Mouse (Mus musculus) spleen, adult 2 months (tissue): ENCODE measurements around the gene Nrm. TPM values are rescaled to one million over a fixed set of nuclear protein-coding genes. Genes with fewer than 3 reads are reported as not detected.
A peak's percentile ranks its signal among the peaks of the same experiment; 100 is the strongest.

Experiments used
- DNase-seq, 2 experiments: peaks; one replicate each; pipeline versions ENCODE4 v3.0.0 to v3.0.0-alpha.2; 2012 to 2021; ENCODE audit warnings: low spot score in 2 of 2, low read depth in 1 of 2
- H3K27ac ChIP-seq: fragments of 200-500 bp; 2 replicates; pipeline ENCODE4 v1.5.1; 2012; ENCODE audit warnings: low read length, inconsistent platforms; ENCODE audit not compliant: insufficient read depth
- H3K27me3 ChIP-seq: fragments of 200-500 bp; 2 replicates; pipeline ENCODE4 v1.6.1; 2012; ENCODE audit warnings: mild to moderate bottlenecking, moderate library complexity, low read length, inconsistent platforms; ENCODE audit not compliant: control insufficient read depth, insufficient read depth
- H3K36me3 ChIP-seq: fragments of 200-500 bp; 2 replicates; pipeline ENCODE4 v1.6.1; 2012; ENCODE audit warnings: mild to moderate bottlenecking, low read length, inconsistent platforms; ENCODE audit not compliant: control insufficient read depth, insufficient read depth
- H3K4me1 ChIP-seq: fragments of 200-500 bp; 2 replicates; pipeline ENCODE4 v1.6.1; 2011; ENCODE audit warnings: inconsistent platforms; ENCODE audit not compliant: control insufficient read depth, insufficient read depth, insufficient read length
- H3K4me3 ChIP-seq: fragments of 200-500 bp; 2 replicates; pipeline ENCODE4 v1.5.1; 2011; ENCODE audit warnings: mild to moderate bottlenecking, inconsistent platforms; ENCODE audit not compliant: insufficient read depth, insufficient read length; ENCODE audit errors: extremely low read depth
- CTCF ChIP-seq: fragments of 200-500 bp; IDR thresholded peaks from 2 replicates; pipeline ENCODE4 v1.5.1; 2011; ENCODE audit warnings: mild to moderate bottlenecking, inconsistent platforms; ENCODE audit not compliant: insufficient read depth, insufficient read length, insufficient replicate concordance; ENCODE audit errors: extremely low read depth
- POLR2A ChIP-seq: fragments of 200-500 bp; IDR thresholded peaks from 2 replicates; pipeline ENCODE4 v1.6.1; 2011; ENCODE audit warnings: low read depth, low read length, inconsistent platforms
- WGBS: fragments of 180-500 bp; shearing (Covaris S2); methylation state at CpG from one replicate; pipeline ENCODE4 v1.1.7; 2018; 5-methylcytosine and 5-hydroxymethylcytosine counted together
- polyA plus RNA-seq: library from polyadenylated mRNA; depleted of rRNA; stranded (reverse); fragments of >200 nt; gene quantifications from 2 replicates; pipeline ENCODE4 v1.2.3, GENCODE M21; 2012

Gene Nrm
- polyA plus RNA-seq, 1 experiment: 58.5 TPM

GRCm38 (mm10) chr17:35879245-35880057, 18.3 kb downstream of the Nrm start, which contains the start of gene Dhx16:
Dhx16 (plus strand) TSS chr17:35879819.
- peak within 1 kb of the TSS; percentile 87 for H3K4me3 ChIP-seq
- no peaks in the 10 kb centered on the region for H3K27me3 ChIP-seq
- peaks cover 3% of the 10 kb centered on the region; the same call in 1 of the 2 replicates for H3K4me1 ChIP-seq
- peaks cover 34% of the 10 kb centered on the region for H3K36me3 ChIP-seq
- peak within 1 kb of the TSS; percentile 51 for H3K27ac ChIP-seq
- peak; percentile 86 to 96 for DNase-seq
- 6% methylated on average over 66 of the region's 66 CpGs for WGBS
- peak; percentile 84; the same call in 1 of the 2 replicates for TF ChIP-seq CTCF
- TF ChIP-seq POLR2A: peak; percentile 19; the same call in 1 of the 2 replicates

GRCm38 (mm10) chr17:35882924-35883323, 21.8 kb downstream of the Nrm start:
- Histone ChIP-seq H3K27ac (no peak overlapping the region), H3K27me3 (no peaks in the 10 kb centered on the region), H3K4me1 (peaks cover 3% of the 10 kb centered on the region; the same call in 1 of the 2 replicates), H3K4me3 (no peak overlapping the region), H3K36me3 (peaks cover 43% of the 10 kb centered on the region)
- 96% methylated on average over 17 of the region's 17 CpGs for WGBS
- no peak for DNase-seq
- TF ChIP-seq CTCF (no peak), POLR2A (no peak)

GRCm38 (mm10) chr17:35883777-35884176, 22.7 kb downstream of the Nrm start:
- Histone ChIP-seq H3K4me3 (no peak overlapping the region), H3K36me3 (peaks cover 52% of the 10 kb centered on the region), H3K27me3 (no peaks in the 10 kb centered on the region), H3K27ac (no peak overlapping the region), H3K4me1 (peaks cover 3% of the 10 kb centered on the region; the same call in 1 of the 2 replicates)
- 95% methylated on average over 14 of the region's 14 CpGs for WGBS
- TF ChIP-seq CTCF (no peak), POLR2A (no peak)
- DNase-seq: no peak

- Histone ChIP-seq H3K27me3 (no peaks in the 10 kb centered on the region), H3K36me3 (peaks cover 72% of the 10 kb centered on the region), H3K4me1 (no peaks in the 10 kb centered on the region), H3K4me3 (no peak overlapping the region), H3K27ac (no peak overlapping the region)
- no peak for TF ChIP-seq CTCF
- TF ChIP-seq POLR2A: no peak
- 88% methylated on average over 11 of the region's 17 CpGs for WGBS
- no peak for DNase-seq
These were observed 26.6 kb downstream of the Nrm start for GRCm38 (mm10) chr17:35887725-35888124.

- peak within 1 kb of the TSS; percentile 88 for H3K4me3 ChIP-seq
- TF ChIP-seq POLR2A (no peak), CTCF (no peak)
- peak; percentile 84 to 89 for DNase-seq
- peaks cover 8% of the 10 kb centered on the region for H3K36me3 ChIP-seq
- under 1% methylated on average over 78 of the region's 86 CpGs for WGBS
- H3K4me1 ChIP-seq: no peaks in the 10 kb centered on the region; the same call in 1 of the 2 replicates
- H3K27me3 ChIP-seq: no peaks in the 10 kb centered on the region
- peak within 1 kb of the TSS; percentile 81 for H3K27ac ChIP-seq
These were observed 35.9 kb downstream of the Nrm start, which contains the start of gene 2310061I04Rik for GRCm38 (mm10) chr17:35896781-35897643. 2310061I04Rik (minus strand) TSS chr17:35897431.
